Mouse (Mus musculus) olfactory bulb, adult 2 months (tissue): Measurements from ENCODE around the gene Inmt.

Experiments
- CTCF ChIP-seq: fragments of 200-500 bp; IDR thresholded peaks from 2 replicates; pipeline ENCODE4 v1.5.1; 2012; ENCODE audit warnings: low read depth, mild to moderate bottlenecking, low read length, moderate library complexity; ENCODE audit not compliant: insufficient read depth
- POLR2A ChIP-seq: fragments of 200-500 bp; IDR thresholded peaks from 2 replicates; pipeline ENCODE4 v1.6.1; 2012; ENCODE audit warnings: mild to moderate bottlenecking, low read depth, low read length, moderate library complexity; ENCODE audit not compliant: insufficient read depth

- TF ChIP-seq POLR2A (no peak), CTCF (no peak)
These were observed 2.4 kb upstream of the Inmt start for GRCm38 (mm10) chr6:55177060-55177732.
